Mouse (Mus musculus) cortical plate, adult 2 months (tissue): Measurements from ENCODE around the gene Brms1.

Source experiments
- CTCF ChIP-seq: fragments of 200-500 bp; IDR thresholded peaks from 2 replicates; pipeline ENCODE4 v1.5.1; 2011; ENCODE audit warnings: mild to moderate bottlenecking, control low read depth, low read length; ENCODE audit not compliant: insufficient read depth; ENCODE audit errors: extremely low read depth
- POLR2A ChIP-seq: fragments of 200-500 bp; IDR thresholded peaks from 2 replicates; pipeline ENCODE4 v1.6.1; 2011; ENCODE audit warnings: mild to moderate bottlenecking, low read length, control low read depth; ENCODE audit not compliant: insufficient read depth; ENCODE audit errors: extremely low read depth

GRCm38 (mm10) chr19:5017611-5018010, 23.5 kb upstream of the Brms1 start:
- TF ChIP-seq CTCF, result no peak
- TF ChIP-seq POLR2A, result no peak
